Mouse (Mus musculus) intestine, postnatal 0 days (tissue): ENCODE measurements around the gene Gli3. TPM values are rescaled to one million over a fixed set of nuclear protein-coding genes. Genes with fewer than 3 reads are reported as not detected.
A peak's percentile ranks its signal among the peaks of the same experiment; 100 is the strongest.

Experiments used
- ATAC-seq: fragments of 200-750 bp; cut with Nextera tagmentation; 2 replicates; pipeline ENCODE4 v1.8.0; 2017; ENCODE audit warnings: mild to moderate bottlenecking, moderate TSS enrichment, moderate library complexity
- H3K27ac ChIP-seq: fragments of 300-500 bp; sonication (generic); 2 replicates; pipeline ENCODE4 v1.5.1; 2014; ENCODE audit warnings: mild to moderate bottlenecking, low read depth, low read length, moderate library complexity
- H3K27me3 ChIP-seq: fragments of 300-500 bp; sonication (generic); replicated peaks from 2 replicates; pipeline ENCODE4 v1.6.1; 2014; ENCODE audit warnings: low read length, mixed read lengths; ENCODE audit not compliant: control insufficient read depth, insufficient read depth
- H3K36me3 ChIP-seq: fragments of 300-500 bp; sonication (generic); 2 replicates; pipeline ENCODE4 v1.6.1; 2014; ENCODE audit warnings: mild to moderate bottlenecking, moderate library complexity; ENCODE audit not compliant: control insufficient read depth, insufficient read depth
- H3K4me1 ChIP-seq: fragments of 300-500 bp; sonication (generic); replicated peaks from 2 replicates; pipeline ENCODE4 v1.6.1; 2014; ENCODE audit warnings: antibody characterized with exemption, low read length, mixed read lengths; ENCODE audit not compliant: control insufficient read depth, insufficient read depth
- H3K4me2 ChIP-seq: fragments of 300-500 bp; sonication (generic); replicated peaks from 2 replicates; pipeline ENCODE4 v1.6.1; 2014; ENCODE audit warnings: low read depth, mild to moderate bottlenecking, moderate library complexity
- H3K4me3 ChIP-seq: fragments of 300-500 bp; sonication (generic); 2 replicates; pipeline ENCODE4 v1.5.1; 2014; ENCODE audit warnings: low read depth, low read length
- H3K9ac ChIP-seq: fragments of 300-500 bp; sonication (generic); 2 replicates; pipeline ENCODE4 v1.6.1; 2014; ENCODE audit warnings: mild to moderate bottlenecking, low read depth, low read length
- H3K9me3 ChIP-seq: fragments of 300-500 bp; sonication (generic); 2 replicates; pipeline ENCODE4 v1.6.1; 2016; ENCODE audit warnings: mixed run types; ENCODE audit not compliant: control insufficient read depth
- CTCF ChIP-seq: sonication (generic); IDR thresholded peaks from 2 replicates; pipeline ENCODE4 v1.5.1; 2016; ENCODE audit warnings: low read depth, mild to moderate bottlenecking, control low read depth, antibody characterized with exemption, moderate library complexity
- WGBS: fragments of 180-500 bp; shearing (Covaris S2); extraction: QIAGEN DNeasy Blood & Tissue Kit; methylation state at CpG from one replicate; pipeline ENCODE4 v1.1.7; 2014; 5-methylcytosine and 5-hydroxymethylcytosine counted together
- polyA plus RNA-seq: library from polyadenylated mRNA; unstranded; fragments of >200 nt; fragmentation: Nextera tagmentation; extraction: Ambion mirVana; gene quantifications from 2 replicates; pipeline ENCODE4 v1.2.1, GENCODE M21; 2015

The Gli3 gene
- polyA plus RNA-seq, 1 experiment from 2014 or later, result 5.0 TPM

DNA sequence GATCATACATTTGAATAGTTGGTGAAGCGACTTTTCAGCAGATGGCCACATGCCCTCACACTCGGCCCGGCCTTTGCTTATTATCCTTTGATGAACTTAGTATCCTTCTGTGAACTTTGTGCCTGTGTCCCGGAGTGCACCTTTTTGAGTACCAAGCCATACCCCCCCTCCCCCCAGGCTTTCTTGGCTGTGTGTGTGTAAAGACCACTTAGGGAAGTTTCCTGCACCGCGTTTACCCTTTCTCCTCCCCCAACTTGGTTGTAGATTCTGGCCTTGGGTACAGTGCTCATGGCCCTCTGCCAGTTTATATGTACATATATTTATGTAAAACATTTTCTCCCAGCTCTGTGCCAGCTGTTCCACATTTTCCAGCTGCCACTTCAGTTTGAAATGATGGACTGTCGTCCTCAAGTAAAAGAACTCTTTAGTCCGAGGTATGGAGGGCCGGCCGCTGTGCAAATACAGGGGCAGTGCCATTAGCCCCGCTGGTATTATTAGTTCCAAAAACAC is 1.8 kb downstream of the Gli3 start:
- Histone ChIP-seq H3K4me3 (peak overlapping the region; percentile 65), H3K27me3 (peaks cover 30% of the 10 kb centered on the region), H3K4me1 (no peaks in the 10 kb centered on the region), H3K9ac (no peak overlapping the region), H3K36me3 (no peaks in the 10 kb centered on the region), H3K9me3 (no peaks in the 10 kb centered on the region), H3K27ac (no peak overlapping the region), H3K4me2 (peak overlapping the region; percentile 75)
- no peak for ATAC-seq
- WGBS, result 17% methylated on average over 11 of the region's 11 CpGs
- TF ChIP-seq CTCF, result no peak

GRCm38 (mm10) chr13:15466496-15466895 is 3.5 kb downstream of the Gli3 start:
- H3K9me3 ChIP-seq, result no peaks in the 10 kb centered on the region
- ATAC-seq, result no peak
- peaks cover 30% of the 10 kb centered on the region for H3K27me3 ChIP-seq
- no peak for TF ChIP-seq CTCF
- WGBS, result 62% methylated on average over 6 of the region's 6 CpGs
- H3K36me3 ChIP-seq, result no peaks in the 10 kb centered on the region
- no peak overlapping the region for H3K27ac ChIP-seq
- H3K9ac ChIP-seq, result no peak overlapping the region
- no peaks in the 10 kb centered on the region for H3K4me1 ChIP-seq
- peak overlapping the region; percentile 10; the same call in 1 of the 2 replicates for H3K4me2 ChIP-seq
- no peak overlapping the region for H3K4me3 ChIP-seq

GRCm38 (mm10) chr13:15467409-15467808 is 4.4 kb downstream of the Gli3 start:
- ATAC-seq, result no peak
- TF ChIP-seq CTCF, result no peak
- 54% methylated on average over 3 of the region's 3 CpGs for WGBS
- H3K27me3 ChIP-seq, result peaks cover 24% of the 10 kb centered on the region
- no peak overlapping the region for H3K4me3 ChIP-seq
- H3K9ac ChIP-seq, result no peak overlapping the region
- H3K4me2 ChIP-seq, result no peak overlapping the region
- H3K4me1 ChIP-seq, result no peaks in the 10 kb centered on the region
- no peaks in the 10 kb centered on the region for H3K36me3 ChIP-seq
- H3K9me3 ChIP-seq, result no peaks in the 10 kb centered on the region
- no peak overlapping the region for H3K27ac ChIP-seq

GRCm38 (mm10) chr13:15468421-15468820 is 5.4 kb downstream of the Gli3 start:
- H3K9me3 ChIP-seq, result no peaks in the 10 kb centered on the region
- peaks cover 14% of the 10 kb centered on the region for H3K27me3 ChIP-seq
- no peaks in the 10 kb centered on the region for H3K36me3 ChIP-seq
- no peak overlapping the region for H3K4me2 ChIP-seq
- ATAC-seq, result no peak
- no peak overlapping the region for H3K27ac ChIP-seq
- no peak overlapping the region for H3K9ac ChIP-seq
- 50% methylated on average over 4 of the region's 4 CpGs for WGBS
- H3K4me3 ChIP-seq, result no peak overlapping the region
- TF ChIP-seq CTCF, result no peak
- H3K4me1 ChIP-seq, result no peaks in the 10 kb centered on the region

DNA sequence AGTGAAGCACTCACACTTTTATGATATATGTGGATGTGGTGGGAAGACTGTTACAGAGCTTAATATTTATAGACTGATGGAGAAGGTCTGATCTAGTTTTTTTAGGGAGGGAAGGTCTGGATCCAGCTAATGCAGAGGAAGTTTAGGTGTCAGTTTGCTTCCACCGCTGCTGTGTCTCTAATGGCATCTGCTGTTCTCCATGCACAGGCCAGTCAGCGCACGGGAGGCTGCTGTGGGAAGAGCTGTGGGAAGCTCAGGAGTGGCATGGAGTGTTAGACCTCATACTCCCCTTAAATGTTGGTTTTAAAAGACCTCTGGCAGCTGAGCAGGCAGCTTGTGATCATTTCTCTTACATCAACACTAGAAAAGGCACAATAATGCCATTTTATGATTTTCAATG is 7.0 kb downstream of the Gli3 start:
- 72% methylated on average over 3 of the region's 3 CpGs for WGBS
- Histone ChIP-seq H3K27ac (no peak overlapping the region), H3K4me2 (no peak overlapping the region), H3K36me3 (no peaks in the 10 kb centered on the region), H3K4me3 (no peak overlapping the region), H3K9me3 (no peaks in the 10 kb centered on the region), H3K4me1 (no peaks in the 10 kb centered on the region), H3K9ac (no peak overlapping the region), H3K27me3 (no peaks in the 10 kb centered on the region)
- no peak for ATAC-seq
- TF ChIP-seq CTCF, result no peak

DNA sequence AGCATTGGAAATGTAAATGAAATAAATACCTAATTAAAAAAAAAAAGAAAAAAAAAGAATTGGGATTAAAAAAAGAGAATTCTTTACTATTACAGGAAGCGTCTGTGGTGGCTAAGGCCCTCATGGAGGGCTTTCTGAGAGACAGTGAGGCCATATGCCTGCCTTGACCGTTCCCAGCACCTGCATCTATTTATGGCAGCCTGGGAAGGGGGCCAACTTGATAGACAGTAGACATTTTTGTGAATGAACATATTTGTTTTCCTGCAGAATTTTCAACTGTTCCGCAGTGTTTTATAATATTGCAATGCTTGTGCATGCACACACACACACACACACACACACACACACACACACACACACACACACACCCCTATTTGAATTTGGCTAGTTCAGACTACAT is 9.7 kb downstream of the Gli3 start:
- Histone ChIP-seq H3K4me3 (no peak overlapping the region), H3K9ac (no peak overlapping the region), H3K4me1 (no peaks in the 10 kb centered on the region), H3K27ac (no peak overlapping the region), H3K4me2 (no peak overlapping the region), H3K9me3 (no peaks in the 10 kb centered on the region), H3K27me3 (no peaks in the 10 kb centered on the region), H3K36me3 (no peaks in the 10 kb centered on the region)
- no peak for ATAC-seq
- no peak for TF ChIP-seq CTCF
- 61% methylated on average over 3 of the region's 3 CpGs for WGBS

GRCm38 (mm10) chr13:15474393-15474792 is 11.4 kb downstream of the Gli3 start:
- no peak for TF ChIP-seq CTCF
- no peaks in the 10 kb centered on the region for H3K4me1 ChIP-seq
- no peaks in the 10 kb centered on the region for H3K36me3 ChIP-seq
- WGBS, result 47% methylated on average over 2 of the region's 2 CpGs
- H3K27me3 ChIP-seq, result no peaks in the 10 kb centered on the region
- no peak for ATAC-seq
- no peak overlapping the region for H3K9ac ChIP-seq
- no peaks in the 10 kb centered on the region for H3K9me3 ChIP-seq
- no peak overlapping the region for H3K4me2 ChIP-seq
- no peak overlapping the region for H3K27ac ChIP-seq
- no peak overlapping the region for H3K4me3 ChIP-seq
